Mouse (Mus musculus): ENCODE measurements at regions not wholly inside any gene's neighbourhood (a gene's known extent, or its start where the extent isn't known, plus 50 kb on each side); places are given as distances from the start of the nearest gene placed in this dataset.

DNA sequence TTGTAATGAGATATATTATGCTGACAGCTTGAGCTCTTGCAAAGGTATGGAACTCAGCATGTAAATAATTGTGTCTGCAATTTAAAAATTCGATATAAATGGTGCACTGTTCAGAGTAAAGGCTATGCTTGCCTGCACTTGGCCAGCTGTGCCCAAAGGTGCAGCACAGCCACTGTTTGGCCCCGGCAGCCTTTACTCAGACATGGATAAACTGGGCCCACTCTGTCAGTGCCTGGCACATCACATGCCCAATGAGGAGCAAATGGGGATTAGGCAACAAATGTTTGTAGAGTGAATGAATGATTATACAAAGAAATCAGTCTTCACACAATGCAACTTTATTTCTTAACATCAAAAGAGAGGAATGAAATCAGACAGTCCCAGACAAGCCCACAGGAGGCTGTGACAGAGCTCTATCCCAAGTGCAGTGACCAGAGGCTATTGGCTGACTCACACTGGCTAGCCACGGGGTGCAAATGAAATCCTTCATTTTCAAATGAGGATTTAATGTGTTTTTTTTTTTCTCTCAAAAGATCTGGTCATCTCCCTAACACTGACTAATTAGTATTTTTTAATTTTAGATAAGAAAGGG is 67.8 kb upstream of the Zic3 start:
- DNase-seq (ENCODE audit: low read depth, low spot score): no peak
- H3K9ac ChIP-seq (ENCODE audit: insufficient read depth, low read depth, low read length, poor library complexity, severe bottlenecking): no peak overlapping the region
- TF ChIP-seq ZNF384 (IDR thresholded peaks at IDR 0.05; ENCODE audit: low read depth, low read length) (no peak), MAFK (IDR thresholded peaks at IDR 0.05; ENCODE audit: insufficient read depth, low read depth, low read length) (no peak), HCFC1 (IDR thresholded peaks at IDR 0.05; ENCODE audit: borderline replicate concordance, insufficient read depth, low read length) (no peak), CHD2 (IDR thresholded peaks at IDR 0.05; ENCODE audit: low read depth, low read length) (no peak), ZC3H11A (IDR thresholded peaks at IDR 0.05; ENCODE audit: borderline replicate concordance, low read depth, low read length) (no peak)
- no peaks in the 10 kb centered on the region for H3K4me1 ChIP-seq (ENCODE audit: control insufficient read depth in 2 of 2, insufficient read depth in 2 of 2, low read length in 2 of 2, poor library complexity in 1 of 2)
- H3K4me3 ChIP-seq (ENCODE audit: insufficient read depth in 1 of 2, low read depth in 1 of 2, low read length in 2 of 2, poor library complexity in 1 of 2, severe bottlenecking in 1 of 2): no peak overlapping the region
- H3K27ac ChIP-seq (ENCODE audit: insufficient read depth, low read depth, low read length, poor library complexity, severe bottlenecking): no peak overlapping the region
- no peaks in the 10 kb centered on the region for H3K9me3 ChIP-seq (ENCODE audit: control insufficient read depth, insufficient read depth, low read depth, low read length)
- no peaks in the 10 kb centered on the region for H3K36me3 ChIP-seq (ENCODE audit: control insufficient read depth, insufficient read depth, low read length, poor library complexity, severe bottlenecking)
- in situ Hi-C loops (cut with MboI; ENCODE audit: low sequenced_read_pairs in 2 of 2, unreplicated experiment in 2 of 2): no loop called here

Data from ES-E14 (cell line).